Mouse (Mus musculus) stomach, embryonic 14.5 days (tissue): Measurements from ENCODE around the gene Gm20388. TPM values are rescaled to one million over a fixed set of nuclear protein-coding genes. Genes with fewer than 3 reads are reported as not detected.

Experiments
- ATAC-seq: fragments of 200-750 bp; cut with Nextera tagmentation; 2 replicates; pipeline ENCODE4 v1.8.0; 2017; ENCODE audit warnings: low read depth, moderate TSS enrichment; ENCODE audit not compliant: insufficient number of reproducible peaks, insufficient read depth, low FRiP score
- H3K27ac ChIP-seq: fragments of 300-500 bp; sonication (generic); 2 replicates; pipeline ENCODE4 v1.5.1; 2014; ENCODE audit warnings: mild to moderate bottlenecking, low read length, moderate library complexity, mixed read lengths
- H3K27me3 ChIP-seq: fragments of 300-500 bp; sonication (generic); 2 replicates; pipeline ENCODE4 v1.6.1; 2014; ENCODE audit warnings: low read length, control low read depth, mixed read lengths; ENCODE audit not compliant: control insufficient read depth, insufficient read depth
- H3K36me3 ChIP-seq: fragments of 300-500 bp; sonication (generic); 2 replicates; pipeline ENCODE4 v1.6.1; 2014; ENCODE audit warnings: mild to moderate bottlenecking, control low read depth, low read length, moderate library complexity, mixed read lengths; ENCODE audit not compliant: control insufficient read depth, insufficient read depth
- H3K4me1 ChIP-seq: fragments of 300-500 bp; sonication (generic); 2 replicates; pipeline ENCODE4 v1.6.1; 2014; ENCODE audit warnings: low read length, control low read depth, mixed read lengths; ENCODE audit not compliant: control insufficient read depth, insufficient read depth
- H3K4me2 ChIP-seq: fragments of 300-500 bp; sonication (generic); replicated peaks from 2 replicates; pipeline ENCODE4 v1.6.1; 2014; ENCODE audit warnings: low read depth, low read length, control low read depth
- H3K4me3 ChIP-seq: fragments of 300-500 bp; sonication (generic); 2 replicates; pipeline ENCODE4 v1.5.1; 2014; ENCODE audit warnings: low read depth, low read length, control low read depth
- H3K9ac ChIP-seq: fragments of 300-500 bp; sonication (generic); replicated peaks from 2 replicates; pipeline ENCODE4 v1.6.1; 2014; ENCODE audit warnings: low read depth, mild to moderate bottlenecking, control low read depth, low read length, moderate library complexity, mixed read lengths
- H3K9me3 ChIP-seq: fragments of 300-500 bp; sonication (generic); 2 replicates; pipeline ENCODE4 v1.6.1; 2016; ENCODE audit warnings: low read depth, low read length, control low read depth; ENCODE audit not compliant: control insufficient read depth
- WGBS: fragments of 180-500 bp; shearing (Covaris S2); extraction: QIAGEN DNeasy Blood & Tissue Kit; methylation state at CpG from one replicate; pipeline ENCODE4 v1.1.7; 2014; 5-methylcytosine and 5-hydroxymethylcytosine counted together
- polyA plus RNA-seq: library from polyadenylated mRNA; unstranded; fragments of >200 nt; fragmentation: Nextera tagmentation; extraction: Ambion mirVana; gene quantifications from 2 replicates; pipeline ENCODE4 v1.2.1, GENCODE M21; 2014

The Gm20388 gene
- polyA plus RNA-seq, 1 experiment from 2014 or later = 11.4 TPM

- Histone ChIP-seq H3K9ac (no peak overlapping the region), H3K4me3 (no peak overlapping the region), H3K9me3 (no peaks in the 10 kb centered on the region), H3K4me2 (no peak overlapping the region), H3K4me1 (peaks cover 2% of the 10 kb centered on the region; the same call in 1 of the 2 replicates), H3K27ac (no peak overlapping the region), H3K36me3 (no peaks in the 10 kb centered on the region), H3K27me3 (no peaks in the 10 kb centered on the region)
- 52% methylated on average over 13 of the region's 13 CpGs for WGBS
- no peak for ATAC-seq
These were observed 433.9 kb downstream of the Gm20388 start for GRCm38 (mm10) chr8:120344583-120344982.

- no peak overlapping the region for H3K9ac ChIP-seq
- no peak overlapping the region for H3K27ac ChIP-seq
- H3K27me3 ChIP-seq = no peaks in the 10 kb centered on the region
- H3K4me1 ChIP-seq = peaks cover 13% of the 10 kb centered on the region; the same call in 1 of the 2 replicates
- H3K4me2 ChIP-seq = no peak overlapping the region
- ATAC-seq = no peak
- no peaks in the 10 kb centered on the region for H3K9me3 ChIP-seq
- no peak overlapping the region for H3K4me3 ChIP-seq
- H3K36me3 ChIP-seq = no peaks in the 10 kb centered on the region
- WGBS = 84% methylated on average over 21 of the region's 21 CpGs
These were observed 437.2 kb downstream of the Gm20388 start for GRCm38 (mm10) chr8:120347734-120348341.

GRCm38 (mm10) chr8:120348922-120349321 lies 438.3 kb downstream of the Gm20388 start:
- Histone ChIP-seq H3K4me3 (no peak overlapping the region), H3K27me3 (no peaks in the 10 kb centered on the region), H3K4me2 (no peak overlapping the region), H3K4me1 (peaks cover 11% of the 10 kb centered on the region; the same call in 1 of the 2 replicates), H3K36me3 (no peaks in the 10 kb centered on the region), H3K27ac (no peak overlapping the region), H3K9me3 (no peaks in the 10 kb centered on the region), H3K9ac (no peak overlapping the region)
- 45% methylated on average over 11 of the region's 11 CpGs for WGBS
- ATAC-seq = no peak

GRCm38 (mm10) chr8:120351332-120352071 lies 440.9 kb downstream of the Gm20388 start:
- Histone ChIP-seq H3K4me1 (peaks cover 11% of the 10 kb centered on the region; the same call in 1 of the 2 replicates), H3K4me3 (no peak overlapping the region), H3K9ac (no peak overlapping the region), H3K9me3 (no peaks in the 10 kb centered on the region), H3K27ac (no peak overlapping the region), H3K27me3 (no peaks in the 10 kb centered on the region), H3K36me3 (no peaks in the 10 kb centered on the region), H3K4me2 (no peak overlapping the region)
- no peak for ATAC-seq
- WGBS = 63% methylated on average over 7 of the region's 7 CpGs

GRCm38 (mm10) chr8:120352096-120352495 lies 441.5 kb downstream of the Gm20388 start:
- H3K9me3 ChIP-seq = no peaks in the 10 kb centered on the region
- no peaks in the 10 kb centered on the region for H3K27me3 ChIP-seq
- H3K36me3 ChIP-seq = no peaks in the 10 kb centered on the region
- H3K4me1 ChIP-seq = peaks cover 11% of the 10 kb centered on the region; the same call in 1 of the 2 replicates
- H3K4me2 ChIP-seq = no peak overlapping the region
- H3K4me3 ChIP-seq = no peak overlapping the region
- no peak overlapping the region for H3K9ac ChIP-seq
- 36% methylated on average over 10 of the region's 10 CpGs for WGBS
- H3K27ac ChIP-seq = no peak overlapping the region
- no peak for ATAC-seq

- H3K36me3 ChIP-seq = no peaks in the 10 kb centered on the region
- no peak overlapping the region for H3K4me2 ChIP-seq
- no peak overlapping the region for H3K9ac ChIP-seq
- H3K9me3 ChIP-seq = no peaks in the 10 kb centered on the region
- H3K4me3 ChIP-seq = no peak overlapping the region
- H3K27ac ChIP-seq = no peak overlapping the region
- ATAC-seq = no peak
- H3K27me3 ChIP-seq = no peaks in the 10 kb centered on the region
- WGBS = 35% methylated on average over 9 of the region's 9 CpGs
- H3K4me1 ChIP-seq = peaks cover 13% of the 10 kb centered on the region; the same call in 1 of the 2 replicates
These were observed 445.4 kb downstream of the Gm20388 start for GRCm38 (mm10) chr8:120356067-120356466.

GRCm38 (mm10) chr8:120357504-120357903 lies 446.9 kb downstream of the Gm20388 start:
- Histone ChIP-seq H3K9me3 (no peaks in the 10 kb centered on the region), H3K27ac (no peak overlapping the region), H3K27me3 (no peaks in the 10 kb centered on the region), H3K36me3 (no peaks in the 10 kb centered on the region), H3K4me2 (no peak overlapping the region), H3K4me3 (no peak overlapping the region), H3K9ac (no peak overlapping the region), H3K4me1 (peaks cover 3% of the 10 kb centered on the region; the same call in 1 of the 2 replicates)
- 85% methylated on average over 6 of the region's 6 CpGs for WGBS
- no peak for ATAC-seq

GRCm38 (mm10) chr8:120361301-120361700 lies 450.7 kb downstream of the Gm20388 start:
- WGBS = 81% methylated on average over 8 of the region's 8 CpGs
- H3K27me3 ChIP-seq = no peaks in the 10 kb centered on the region
- H3K4me3 ChIP-seq = no peak overlapping the region
- H3K4me1 ChIP-seq = peaks cover 16% of the 10 kb centered on the region; the same call in 1 of the 2 replicates
- ATAC-seq = no peak
- no peak overlapping the region for H3K27ac ChIP-seq
- no peak overlapping the region for H3K4me2 ChIP-seq
- no peaks in the 10 kb centered on the region for H3K9me3 ChIP-seq
- H3K36me3 ChIP-seq = no peaks in the 10 kb centered on the region
- H3K9ac ChIP-seq = no peak overlapping the region
